Mouse (Mus musculus): ENCODE measurements around the gene Cntn5.

Gene Cntn5

GRCm38 (mm10) chr9:10389863-10390262, 514.7 kb downstream of the Cntn5 start:
- DNase-seq, result no peak

DNA sequence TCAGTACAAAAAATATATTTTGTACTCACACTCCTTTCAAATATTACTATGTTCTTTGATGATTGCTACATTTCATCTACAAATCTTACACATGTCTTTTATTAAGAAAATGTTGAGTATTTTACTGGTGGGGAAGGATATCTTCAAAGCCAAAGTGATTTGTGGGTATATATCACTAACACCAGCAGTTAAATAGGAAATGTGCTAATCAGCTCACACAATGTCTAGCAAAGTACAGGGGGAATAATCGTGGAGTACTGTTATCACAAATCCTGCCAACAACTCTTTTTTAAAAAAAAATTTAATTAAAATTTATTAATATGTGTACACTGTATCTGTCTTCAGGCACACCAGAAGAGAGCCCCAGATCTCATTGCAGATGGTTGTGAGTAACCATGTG, 520.1 kb downstream of the Cntn5 start:
- no peak for DNase-seq

GRCm38 (mm10) chr9:10383140-10383539, 521.4 kb downstream of the Cntn5 start:
- DNase-seq, result no peak

- no peak for DNase-seq
Measured at GRCm38 (mm10) chr9:10381701-10382100, 522.9 kb downstream of the Cntn5 start.

DNA sequence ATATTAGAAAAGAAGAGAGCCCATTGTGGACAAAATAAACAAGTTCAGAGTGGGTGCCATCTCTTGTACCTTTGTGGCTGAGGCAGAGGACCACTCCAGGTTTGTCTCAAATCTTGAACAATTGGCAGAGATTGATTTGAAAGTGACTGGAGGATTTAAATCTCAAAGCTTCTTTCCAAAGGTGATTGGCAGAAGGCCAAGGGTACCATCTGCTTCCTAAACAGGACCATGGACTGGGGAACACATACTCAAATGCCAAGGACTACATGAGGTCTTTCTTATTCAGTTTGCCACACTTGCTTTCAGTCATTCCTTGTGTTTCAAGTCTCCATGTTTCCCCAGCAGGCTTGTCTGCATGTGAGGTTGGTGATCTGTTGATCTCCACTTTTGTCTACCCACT, 528.3 kb downstream of the Cntn5 start:
- DNase-seq, result no peak

GRCm38 (mm10) chr9:10368971-10369370, 535.6 kb downstream of the Cntn5 start:
- DNase-seq, result no peak

- DNase-seq, result no peak
Measured at GRCm38 (mm10) chr9:10368410-10368809, 536.2 kb downstream of the Cntn5 start.

GRCm38 (mm10) chr9:10366246-10366955, 538.2 kb downstream of the Cntn5 start:
- no peak for DNase-seq

DNA sequence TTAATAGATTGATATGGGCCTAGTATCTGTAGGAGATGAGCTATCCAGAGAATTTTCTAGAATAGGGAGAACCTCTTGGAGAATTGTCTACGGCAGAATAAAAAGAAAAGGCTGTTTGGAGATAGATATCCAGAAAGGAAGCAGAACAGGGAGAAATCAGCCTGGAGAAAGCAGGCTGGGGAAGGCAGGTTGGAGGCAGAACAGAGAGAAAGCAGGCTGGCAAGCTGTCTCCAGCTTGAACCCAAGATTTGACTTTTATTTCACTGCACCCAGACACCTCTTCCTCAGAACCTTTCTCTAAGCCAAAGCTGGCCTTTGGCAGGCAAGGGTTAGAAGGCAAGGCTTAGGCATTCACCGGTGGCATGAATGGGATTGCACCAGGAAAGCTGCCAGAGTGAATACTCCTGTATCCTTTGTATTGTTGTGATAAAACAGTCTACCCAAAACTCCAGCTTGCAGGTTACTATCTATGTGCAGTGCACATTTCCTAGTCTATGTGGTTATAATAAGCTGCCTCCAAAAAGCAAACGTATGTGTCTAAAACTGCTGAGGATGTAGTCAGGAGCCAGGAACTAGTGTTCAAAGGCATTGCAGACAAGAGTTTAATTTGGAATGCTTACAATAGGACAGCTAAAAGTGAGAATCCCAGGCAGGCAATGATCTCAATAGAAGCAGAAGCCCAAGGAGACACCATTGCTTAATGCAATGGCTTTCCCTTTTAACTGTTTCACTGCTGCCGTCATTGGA, 553.5 kb downstream of the Cntn5 start:
- DNase-seq, result no peak

GRCm38 (mm10) chr9:10348741-10349140, 555.8 kb downstream of the Cntn5 start:
- no peak for DNase-seq

- DNase-seq, result no peak
Measured at GRCm38 (mm10) chr9:10348222-10348621, 556.4 kb downstream of the Cntn5 start.

DNA sequence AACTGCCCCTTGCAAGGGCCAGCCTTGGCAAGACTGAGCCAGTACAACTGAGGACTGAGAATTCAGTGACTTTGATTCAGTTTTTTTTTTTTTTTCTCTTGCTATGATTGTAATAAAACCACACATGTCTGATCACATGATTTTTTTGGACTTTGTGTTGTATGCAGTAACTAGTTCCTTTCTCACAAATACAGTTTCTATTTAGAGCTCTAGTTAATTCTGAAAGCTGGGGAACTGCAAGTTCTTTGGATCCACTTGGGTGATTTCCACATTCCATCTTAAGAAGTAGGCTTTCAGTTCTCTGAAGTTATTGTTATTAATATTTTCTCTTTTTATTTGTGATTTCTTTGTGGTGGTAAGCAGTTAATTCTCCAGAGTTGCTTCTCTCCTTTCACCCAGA, 563.8 kb downstream of the Cntn5 start:
- DNase-seq, result no peak

- no peak for DNase-seq
Measured at GRCm38 (mm10) chr9:10339716-10340115, 564.9 kb downstream of the Cntn5 start.

DNA sequence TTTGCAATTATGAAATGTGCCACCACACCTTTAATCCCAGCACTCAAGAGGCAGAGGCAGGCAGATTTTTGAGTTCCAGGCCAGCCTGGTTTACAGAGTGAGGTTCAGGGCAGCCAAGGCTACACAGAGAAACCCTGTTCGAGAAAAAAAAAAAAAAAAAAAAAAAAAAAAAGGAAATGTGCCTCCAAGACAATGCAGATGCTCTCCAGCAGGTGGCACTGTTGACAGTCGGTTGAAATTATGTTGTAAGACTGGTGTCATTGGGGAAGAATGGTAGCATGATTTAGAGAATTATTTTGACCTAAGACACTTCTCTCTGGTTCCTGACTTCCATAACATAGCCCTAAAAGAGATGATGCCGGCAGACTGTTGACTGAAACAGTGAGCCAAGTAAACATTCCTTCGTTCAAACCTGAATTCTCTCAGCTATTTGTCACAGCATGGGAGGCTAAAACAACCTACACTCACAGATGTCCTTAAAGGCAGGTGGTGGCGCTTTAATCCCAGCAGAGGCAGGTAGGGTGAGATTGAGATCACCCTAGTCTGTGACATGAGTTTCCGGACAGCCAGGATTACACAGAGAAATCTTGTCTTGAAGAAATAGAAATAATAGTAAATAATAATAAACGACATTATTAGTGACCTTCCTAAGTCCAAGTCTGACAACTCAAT, 579.7 kb downstream of the Cntn5 start:
- DNase-seq, result no peak

GRCm38 (mm10) chr9:10269342-10269741, 635.2 kb downstream of the Cntn5 start:
- DNase-seq, result no peak

DNA sequence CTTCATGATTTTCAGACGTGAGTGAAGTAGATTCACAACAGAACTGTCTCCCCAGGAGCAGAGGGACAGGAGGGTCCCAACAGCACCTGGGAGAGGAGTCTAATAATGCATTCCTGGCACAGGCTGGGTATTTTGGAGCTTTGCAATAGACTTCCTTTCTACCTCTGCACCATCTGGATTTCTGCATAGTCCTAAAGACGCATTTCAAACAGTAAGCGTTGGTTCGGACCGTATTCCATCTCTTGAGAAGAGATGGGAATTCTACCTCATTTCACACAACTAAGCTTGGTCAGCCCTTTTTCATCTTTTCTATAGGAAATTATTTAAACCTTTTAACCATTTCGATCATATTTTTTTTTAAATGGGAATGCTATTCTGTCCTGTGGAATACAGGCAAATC, 635.7 kb downstream of the Cntn5 start:
- DNase-seq, result no peak

DNA sequence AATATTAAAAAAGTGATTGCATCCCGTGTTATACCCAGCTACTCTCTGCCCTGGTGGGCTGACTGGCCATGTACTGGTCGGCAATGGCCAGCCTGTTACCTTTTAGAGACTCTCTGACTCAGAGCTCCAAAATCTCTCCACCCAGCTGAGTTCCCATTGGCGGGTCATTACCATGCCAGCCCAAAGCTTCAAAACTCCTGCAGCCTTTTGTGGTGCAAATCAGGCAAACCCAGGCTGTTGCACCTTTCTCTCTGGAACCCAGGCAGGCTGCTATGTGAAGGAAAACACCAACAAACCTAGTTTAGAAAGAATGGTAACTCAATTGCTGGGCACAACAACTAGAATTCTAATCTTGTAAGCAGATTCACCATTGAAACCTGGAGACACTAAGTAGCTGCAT, 639.0 kb downstream of the Cntn5 start:
- DNase-seq, result no peak

DNA sequence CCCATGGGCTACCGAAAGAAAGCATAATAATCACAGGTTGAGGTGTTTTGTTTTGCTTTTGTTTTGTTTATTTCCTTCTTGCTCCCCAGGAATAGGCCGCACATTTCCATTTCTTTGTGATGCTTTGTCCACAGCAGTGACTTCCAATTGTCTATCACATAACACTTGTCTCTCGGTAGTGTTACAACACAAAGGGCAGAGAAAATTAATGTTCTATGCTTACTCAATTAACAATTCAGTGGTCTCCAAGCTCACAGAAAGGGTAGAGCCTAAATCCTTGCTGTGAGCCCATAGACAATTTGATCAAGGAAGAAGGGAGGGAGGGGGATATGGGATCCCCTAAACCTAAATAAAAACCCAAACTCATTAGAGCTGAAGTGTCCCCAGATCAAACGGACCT, 671.2 kb downstream of the Cntn5 start:
- DNase-seq, result no peak

- no peak for DNase-seq
Measured at GRCm38 (mm10) chr9:10232066-10232465, 672.5 kb downstream of the Cntn5 start.

- no peak for DNase-seq
Measured at GRCm38 (mm10) chr9:10230973-10231372, 673.6 kb downstream of the Cntn5 start.

DNA sequence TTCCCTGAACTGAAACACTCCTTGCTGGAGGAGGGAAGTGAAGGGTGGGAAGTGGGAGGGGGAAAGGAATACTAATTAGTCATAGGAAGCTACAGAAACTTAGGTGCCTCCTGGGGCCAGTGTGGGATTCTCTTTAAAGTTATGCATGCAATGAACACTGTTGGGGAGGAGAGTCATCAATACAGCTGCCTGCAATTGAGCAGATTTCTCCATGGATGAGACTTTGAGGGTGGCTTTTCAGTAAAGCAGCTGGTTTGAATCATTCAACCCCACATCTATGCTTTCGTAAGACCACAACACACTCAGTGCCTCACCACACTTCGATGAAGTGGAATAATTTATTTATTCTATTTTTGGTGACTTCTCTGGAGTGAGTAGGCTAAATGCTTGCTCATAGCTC, 674.9 kb downstream of the Cntn5 start:
- DNase-seq, result no peak

- no peak for DNase-seq
Measured at GRCm38 (mm10) chr9:10226013-10226412, 678.6 kb downstream of the Cntn5 start.

DNA sequence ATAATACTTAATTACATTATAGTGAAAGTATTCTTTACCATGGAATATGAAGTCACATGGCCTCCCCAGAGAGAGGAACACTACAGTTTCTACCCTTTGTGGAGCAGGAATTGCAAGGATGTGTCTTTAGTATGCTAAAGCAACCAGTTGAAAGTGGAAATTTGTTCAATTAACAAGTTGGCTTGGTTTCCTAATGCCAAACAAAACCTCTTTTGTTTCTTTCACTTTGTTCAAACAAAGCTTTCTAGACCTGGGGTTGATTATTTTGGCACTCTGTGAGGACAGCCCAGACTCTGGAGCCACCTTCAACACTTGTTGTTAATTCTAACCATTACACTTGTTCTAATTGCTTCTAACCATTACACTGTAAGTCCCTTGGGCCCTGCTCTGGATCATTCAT, 718.5 kb downstream of the Cntn5 start:
- no peak for DNase-seq

DNA sequence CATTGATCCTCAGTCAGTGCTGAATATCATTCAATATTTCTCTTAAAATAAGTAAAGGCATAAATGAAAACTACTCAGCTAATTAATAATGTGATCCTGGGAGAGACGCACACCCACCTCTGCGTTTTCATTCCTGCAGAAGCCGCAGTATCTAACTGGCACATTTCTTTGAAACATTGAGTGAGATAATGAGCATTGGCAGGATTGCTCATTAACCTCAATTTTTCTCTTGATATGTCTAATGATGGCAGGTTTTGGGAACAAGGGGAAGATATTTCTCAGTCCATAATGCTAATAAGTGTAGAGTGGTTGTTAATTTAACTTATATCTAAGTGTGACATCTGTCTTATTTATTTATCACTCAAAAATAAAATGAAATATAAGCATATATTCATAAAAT, 734.0 kb downstream of the Cntn5 start:
- no peak for DNase-seq
